Mouse (Mus musculus) heart, embryonic 15.5 days (tissue): ENCODE data around the gene Mboat2. TPM values are rescaled to one million over a fixed set of nuclear protein-coding genes. Genes with fewer than 3 reads are reported as not detected.

Experiments used
- ATAC-seq: fragments of 200-750 bp; cut with Nextera tagmentation; replicated peaks from 2 replicates; pipeline ENCODE4 v1.8.0; 2017; ENCODE audit warnings: low read depth, moderate TSS enrichment; ENCODE audit not compliant: insufficient number of reproducible peaks, insufficient read depth, low FRiP score
- H3K27ac ChIP-seq: fragments of 300-500 bp; sonication (generic); 2 replicates; pipeline ENCODE4 v1.5.1; 2015; ENCODE audit warnings: mild to moderate bottlenecking, inconsistent platforms
- H3K27me3 ChIP-seq: fragments of 300-500 bp; sonication (generic); 2 replicates; pipeline ENCODE4 v1.6.1; 2015; ENCODE audit warnings: inconsistent platforms
- H3K36me3 ChIP-seq: fragments of 300-500 bp; sonication (generic); 2 replicates; pipeline ENCODE4 v1.6.1; 2015; ENCODE audit warnings: mild to moderate bottlenecking, inconsistent platforms
- H3K4me1 ChIP-seq: fragments of 300-500 bp; sonication (generic); replicated peaks from 2 replicates; pipeline ENCODE4 v1.6.1; 2015; ENCODE audit warnings: inconsistent platforms
- H3K4me2 ChIP-seq: fragments of 300-500 bp; sonication (generic); 2 replicates; pipeline ENCODE4 v1.6.1; 2015; ENCODE audit warnings: inconsistent platforms, mild to moderate bottlenecking, moderate library complexity
- H3K4me3 ChIP-seq: fragments of 300-500 bp; sonication (generic); 2 replicates; pipeline ENCODE4 v1.5.1; 2015; ENCODE audit warnings: mild to moderate bottlenecking, inconsistent platforms
- H3K9ac ChIP-seq: fragments of 300-500 bp; sonication (generic); 2 replicates; pipeline ENCODE4 v1.6.1; 2015; ENCODE audit warnings: mild to moderate bottlenecking, inconsistent platforms
- H3K9me3 ChIP-seq: fragments of 300-500 bp; sonication (generic); replicated peaks from 2 replicates; pipeline ENCODE4 v1.6.1; 2016; ENCODE audit warnings: inconsistent platforms
- WGBS: fragments of 180-500 bp; shearing (Covaris S2); methylation state at CpG from one replicate; pipeline ENCODE4 v1.1.7; 2015; ENCODE audit warnings: mixed read lengths; 5-methylcytosine and 5-hydroxymethylcytosine counted together
- polyA plus RNA-seq: library from polyadenylated mRNA; unstranded; fragments of >200 nt; fragmentation: Nextera tagmentation; extraction: Ambion mirVana; gene quantifications from 2 replicates; pipeline ENCODE4 v1.2.1, GENCODE M21; 2015

Gene Mboat2
- 26.0 and 29.0 TPM in 2 replicates for polyA plus RNA-seq

DNA sequence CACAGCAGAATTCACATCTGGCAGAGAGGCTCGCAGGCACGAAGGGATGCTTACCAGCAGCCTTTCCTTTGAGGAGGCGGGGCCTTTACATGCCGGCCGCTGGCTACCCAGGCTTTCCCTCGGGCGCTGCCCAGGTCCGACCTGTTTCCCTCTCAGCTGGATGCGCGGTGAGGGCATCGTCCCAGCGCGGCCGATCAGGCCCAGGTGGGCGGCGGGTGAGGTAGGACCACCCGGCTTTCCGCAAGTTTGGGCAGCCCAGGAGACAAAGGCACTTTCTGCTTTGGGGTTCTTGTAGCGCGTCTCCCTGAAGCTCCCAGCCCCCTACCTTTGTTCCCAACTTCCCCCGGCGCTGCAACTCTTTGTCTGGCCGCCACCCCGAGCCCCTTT lies at the start of gene Mboat2:
Gene Mboat2, plus strand, starts transcription at position 114 of the 387 bp plus-strand sequence.
- Histone ChIP-seq H3K9me3 (no peaks in the 10 kb centered on the region), H3K9ac (peak within 1 kb of the TSS; percentile 86), H3K4me3 (peak within 1 kb of the TSS; percentile 82), H3K27ac (peak within 1 kb of the TSS; percentile 92), H3K36me3 (no peaks in the 10 kb centered on the region), H3K4me1 (peaks cover 29% of the 10 kb centered on the region), H3K4me2 (peak within 1 kb of the TSS; percentile 85), H3K27me3 (no peaks in the 10 kb centered on the region)
- WGBS, result 2% methylated on average over 24 of the region's 24 CpGs
- peak; percentile 25 for ATAC-seq

DNA sequence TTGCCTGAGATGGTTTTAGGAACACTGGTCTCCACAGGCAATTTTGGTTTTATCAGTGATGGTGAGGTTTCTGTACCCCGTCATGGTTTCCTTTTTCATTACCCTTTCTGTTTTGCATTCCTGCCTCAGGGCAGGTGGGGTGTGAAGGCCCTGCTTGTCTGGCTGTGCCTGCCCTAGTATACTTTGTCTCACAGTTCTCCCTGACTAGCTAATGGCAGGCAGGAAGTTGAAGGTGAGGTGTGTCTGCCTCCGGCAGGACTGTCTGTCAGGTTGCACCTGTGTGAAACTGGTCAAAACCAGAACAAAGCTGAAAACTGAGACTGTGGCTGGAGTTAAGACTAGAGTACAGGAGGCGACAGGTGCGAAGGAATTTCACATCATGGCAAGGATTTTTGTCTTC lies 46.9 kb upstream of the Mboat2 start:
- WGBS, result 66% methylated on average over 4 of the region's 4 CpGs

DNA sequence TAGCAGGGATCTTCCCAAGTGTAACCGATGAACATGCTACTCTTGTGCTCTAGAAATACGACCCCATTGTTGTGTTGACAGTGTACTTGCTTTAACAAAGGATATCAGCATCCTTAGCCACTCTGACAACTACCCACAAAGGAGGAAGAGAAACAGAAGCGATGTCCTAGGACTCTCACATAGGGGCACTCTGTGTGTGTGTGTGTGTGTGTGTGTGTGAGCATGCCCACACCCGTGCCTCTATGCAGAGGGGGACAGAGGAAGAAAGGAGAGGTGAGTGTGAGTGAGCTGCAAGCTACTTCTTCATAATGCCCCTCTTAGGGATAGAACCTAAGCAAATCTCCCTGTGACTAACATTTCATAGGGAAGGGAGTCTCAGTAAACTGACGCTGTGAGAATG lies 44.8 kb upstream of the Mboat2 start:
- no peak for ATAC-seq
- Histone ChIP-seq H3K4me1 (no peaks in the 10 kb centered on the region), H3K4me2 (no peak overlapping the region), H3K27me3 (no peaks in the 10 kb centered on the region), H3K27ac (no peak overlapping the region), H3K9me3 (no peaks in the 10 kb centered on the region), H3K36me3 (no peaks in the 10 kb centered on the region), H3K4me3 (no peak overlapping the region), H3K9ac (no peak overlapping the region)
- 63% methylated on average over 5 of the region's 5 CpGs for WGBS

More for the DNA sequence above, 46.9 kb upstream of the Mboat2 start:
- no peak overlapping the region for H3K4me2 ChIP-seq
- H3K36me3 ChIP-seq, result no peaks in the 10 kb centered on the region
- no peak overlapping the region for H3K9ac ChIP-seq
- H3K27me3 ChIP-seq, result no peaks in the 10 kb centered on the region
- H3K9me3 ChIP-seq, result no peaks in the 10 kb centered on the region
- H3K4me3 ChIP-seq, result no peak overlapping the region
- H3K27ac ChIP-seq, result no peak overlapping the region
- H3K4me1 ChIP-seq, result no peaks in the 10 kb centered on the region
- ATAC-seq, result no peak

DNA sequence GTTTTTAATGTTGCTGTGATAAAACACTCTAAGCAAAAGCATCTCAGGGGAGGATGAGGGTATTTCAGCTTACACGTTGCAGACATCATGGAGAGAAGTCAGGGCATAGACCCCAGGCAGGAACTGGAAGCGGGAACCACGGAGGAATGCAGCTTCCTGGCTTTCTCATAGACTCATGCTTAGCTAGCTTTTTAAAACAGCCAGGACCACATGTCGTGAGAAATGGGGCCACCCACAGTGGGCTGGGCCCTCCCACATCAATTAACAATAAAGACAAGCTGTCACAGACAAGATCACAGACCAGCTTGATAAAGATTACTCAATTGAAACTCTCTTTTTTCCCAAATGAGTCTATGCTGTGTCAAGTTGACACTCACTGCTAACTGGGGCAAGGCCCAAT lies 44.4 kb upstream of the Mboat2 start:
- H3K9ac ChIP-seq, result no peak overlapping the region
- H3K4me3 ChIP-seq, result no peak overlapping the region
- WGBS, result 43% methylated on average over 4 of the region's 4 CpGs
- H3K27ac ChIP-seq, result no peak overlapping the region
- H3K4me1 ChIP-seq, result no peaks in the 10 kb centered on the region
- no peaks in the 10 kb centered on the region for H3K36me3 ChIP-seq
- H3K27me3 ChIP-seq, result no peaks in the 10 kb centered on the region
- H3K4me2 ChIP-seq, result no peak overlapping the region
- no peak for ATAC-seq
- H3K9me3 ChIP-seq, result no peaks in the 10 kb centered on the region

- no peak for ATAC-seq
- WGBS, result 65% methylated on average over 1 of the region's 1 CpGs
- Histone ChIP-seq H3K27ac (no peak overlapping the region), H3K9ac (no peak overlapping the region), H3K9me3 (no peaks in the 10 kb centered on the region), H3K4me1 (no peaks in the 10 kb centered on the region), H3K4me3 (no peak overlapping the region), H3K36me3 (no peaks in the 10 kb centered on the region), H3K27me3 (no peaks in the 10 kb centered on the region), H3K4me2 (no peak overlapping the region)
Observed at GRCm38 (mm10) chr12:24789659-24790058, 41.0 kb upstream of the Mboat2 start.

DNA sequence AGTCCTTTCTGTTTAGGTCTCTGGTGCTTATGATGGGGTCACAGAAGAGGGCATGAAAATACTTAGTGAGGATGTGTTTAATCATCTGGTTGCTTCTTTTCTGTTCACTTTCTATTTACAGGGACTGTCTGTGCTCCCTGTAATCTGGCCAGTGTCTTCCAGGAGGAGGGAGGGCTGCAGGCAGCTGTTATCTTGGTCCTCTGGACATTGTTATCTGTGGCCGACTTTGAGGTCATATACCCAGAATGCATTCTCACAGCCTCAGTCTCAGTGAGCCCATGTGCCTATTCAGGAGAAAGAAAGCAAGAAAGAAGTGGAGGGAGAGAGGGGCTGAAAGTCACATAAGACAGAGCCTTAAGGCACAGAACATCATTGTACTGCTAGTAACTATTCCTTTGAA lies 19.4 kb upstream of the Mboat2 start:
- H3K4me3 ChIP-seq, result no peak overlapping the region
- no peak for ATAC-seq
- no peak overlapping the region for H3K4me2 ChIP-seq
- no peak overlapping the region for H3K27ac ChIP-seq
- no peaks in the 10 kb centered on the region for H3K9me3 ChIP-seq
- no peaks in the 10 kb centered on the region for H3K36me3 ChIP-seq
- no peak overlapping the region for H3K9ac ChIP-seq
- WGBS, result 3% methylated on average over 1 of the region's 1 CpGs
- H3K27me3 ChIP-seq, result no peaks in the 10 kb centered on the region
- peaks cover 11% of the 10 kb centered on the region for H3K4me1 ChIP-seq

GRCm38 (mm10) chr12:24811906-24812305 lies 18.8 kb upstream of the Mboat2 start:
- no peaks in the 10 kb centered on the region for H3K9me3 ChIP-seq
- no peaks in the 10 kb centered on the region for H3K27me3 ChIP-seq
- WGBS, result 57% methylated on average over 4 of the region's 4 CpGs
- H3K4me2 ChIP-seq, result no peak overlapping the region
- H3K9ac ChIP-seq, result no peak overlapping the region
- H3K27ac ChIP-seq, result no peak overlapping the region
- ATAC-seq, result no peak
- peaks cover 11% of the 10 kb centered on the region for H3K4me1 ChIP-seq
- H3K4me3 ChIP-seq, result no peak overlapping the region
- no peaks in the 10 kb centered on the region for H3K36me3 ChIP-seq

GRCm38 (mm10) chr12:24822831-24823230 lies 7.8 kb upstream of the Mboat2 start:
- Histone ChIP-seq H3K4me3 (no peak overlapping the region), H3K36me3 (no peaks in the 10 kb centered on the region), H3K4me1 (peaks cover 12% of the 10 kb centered on the region), H3K4me2 (no peak overlapping the region), H3K27ac (no peak overlapping the region), H3K9ac (no peak overlapping the region), H3K9me3 (no peaks in the 10 kb centered on the region), H3K27me3 (no peaks in the 10 kb centered on the region)
- no peak for ATAC-seq
- 52% methylated on average over 2 of the region's 2 CpGs for whole genome bisulfite sequencing

DNA sequence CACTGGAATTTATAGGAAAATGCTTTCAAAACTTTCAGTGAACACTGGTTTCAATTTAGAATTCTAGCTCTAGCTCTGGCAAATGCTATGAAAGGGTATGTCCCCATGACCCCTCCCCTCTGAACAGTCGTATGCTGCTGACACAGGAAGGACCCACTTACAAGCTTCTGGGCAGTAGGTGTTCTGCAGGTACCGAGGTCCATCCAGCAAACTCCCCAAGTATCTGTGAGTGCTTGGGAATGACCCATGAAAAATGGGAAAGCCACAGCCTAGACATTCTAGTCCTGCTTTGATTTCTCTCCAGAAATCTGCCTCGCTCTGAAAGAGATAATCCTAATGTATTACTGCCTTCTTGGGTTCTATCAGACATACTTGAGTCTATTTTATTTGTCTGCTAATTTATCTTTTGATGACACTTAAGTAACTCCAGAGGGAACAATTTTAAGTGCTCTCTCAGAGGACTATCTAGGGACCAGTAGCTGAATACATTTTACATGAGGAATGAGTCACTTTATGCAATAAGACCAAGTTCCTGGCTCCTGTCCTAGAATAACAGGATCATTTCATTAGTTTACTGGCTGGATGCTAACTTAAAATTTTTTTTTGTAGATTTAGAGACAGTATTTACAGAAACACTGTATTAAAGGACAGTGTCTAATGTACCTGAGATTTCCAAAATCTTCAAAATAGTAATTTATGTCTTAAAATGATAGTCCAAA lies 6.9 kb upstream of the Mboat2 start:
- Histone ChIP-seq H3K27ac (no peak overlapping the region), H3K36me3 (no peaks in the 10 kb centered on the region), H3K4me1 (peaks cover 12% of the 10 kb centered on the region), H3K9me3 (no peaks in the 10 kb centered on the region), H3K9ac (no peak overlapping the region), H3K27me3 (no peaks in the 10 kb centered on the region), H3K4me3 (no peak overlapping the region), H3K4me2 (no peak overlapping the region)
- no peak for ATAC-seq
- 63% methylated on average over 3 of the region's 3 CpGs for WGBS

GRCm38 (mm10) chr12:24830086-24830485 lies 593 bp upstream of the Mboat2 start:
- peak overlapping the region; percentile 82 for H3K4me3 ChIP-seq
- 53% methylated on average over 1 of the region's 1 CpGs for WGBS
- no peaks in the 10 kb centered on the region for H3K9me3 ChIP-seq
- H3K4me2 ChIP-seq, result peak overlapping the region; percentile 85
- no peak for ATAC-seq
- H3K27ac ChIP-seq, result peak overlapping the region; percentile 92
- H3K27me3 ChIP-seq, result no peaks in the 10 kb centered on the region
- H3K36me3 ChIP-seq, result no peaks in the 10 kb centered on the region
- H3K4me1 ChIP-seq, result peaks cover 29% of the 10 kb centered on the region
- peak overlapping the region; percentile 86; the same call in 1 of the 2 replicates for H3K9ac ChIP-seq

DNA sequence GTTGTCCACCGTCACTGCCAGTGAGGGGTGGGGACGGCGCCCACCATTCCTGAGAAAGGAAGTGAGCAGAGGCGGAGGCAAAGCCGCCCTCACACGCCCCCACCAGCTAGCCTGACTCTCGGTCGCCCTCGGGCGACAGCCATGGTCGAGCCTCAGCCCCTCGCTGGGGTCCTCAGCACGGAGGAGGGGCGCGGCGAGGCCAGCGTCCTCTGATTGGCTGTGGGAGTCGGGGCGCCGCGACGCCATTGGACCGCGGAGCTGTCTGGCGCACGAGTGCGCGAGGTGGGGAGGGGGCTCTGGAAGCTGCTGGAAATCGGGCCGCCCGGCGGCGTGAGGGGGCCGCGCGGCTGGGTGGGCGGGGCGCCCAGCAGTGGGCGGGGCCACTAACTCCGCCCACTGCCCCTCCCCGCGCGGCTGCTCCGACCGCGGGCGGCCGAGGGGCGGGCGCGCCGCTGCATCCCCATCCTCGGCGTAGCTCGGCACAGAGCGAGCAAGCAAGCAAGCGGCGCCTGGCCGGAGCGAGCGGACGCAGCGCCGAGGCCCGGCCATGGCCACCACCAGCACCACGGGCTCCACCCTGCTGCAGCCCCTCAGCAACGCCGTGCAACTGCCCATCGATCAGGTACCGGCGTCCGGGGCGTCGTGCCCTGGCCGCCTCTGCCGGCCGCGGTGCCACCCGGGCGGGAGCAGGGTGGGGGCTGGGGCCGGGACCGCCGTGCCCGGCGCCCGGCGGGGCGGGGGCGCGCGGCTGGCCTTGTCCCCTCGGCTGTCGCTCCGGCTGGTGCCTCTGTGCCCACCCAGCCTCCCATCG lies 679 bp downstream of the Mboat2 start:
- Histone ChIP-seq H3K27ac (peak overlapping the region; percentile 92), H3K4me1 (peaks cover 29% of the 10 kb centered on the region), H3K36me3 (no peaks in the 10 kb centered on the region), H3K27me3 (no peaks in the 10 kb centered on the region), H3K9me3 (no peaks in the 10 kb centered on the region), H3K9ac (peak overlapping the region; percentile 86), H3K4me2 (peak overlapping the region; percentile 85), H3K4me3 (peak overlapping the region; percentile 82)
- peak; percentile 98 for ATAC-seq
- WGBS, result under 1% methylated on average over 76 of the region's 95 CpGs
